Mouse (Mus musculus): ENCODE measurements around the gene Rasgrp2. TPM values are rescaled to one million over a fixed set of nuclear protein-coding genes. Genes with fewer than 3 reads are reported as not detected.

The Rasgrp2 gene
- polyA plus RNA-seq, 1 experiment from 2014 or later: 45.0 TPM

DNA sequence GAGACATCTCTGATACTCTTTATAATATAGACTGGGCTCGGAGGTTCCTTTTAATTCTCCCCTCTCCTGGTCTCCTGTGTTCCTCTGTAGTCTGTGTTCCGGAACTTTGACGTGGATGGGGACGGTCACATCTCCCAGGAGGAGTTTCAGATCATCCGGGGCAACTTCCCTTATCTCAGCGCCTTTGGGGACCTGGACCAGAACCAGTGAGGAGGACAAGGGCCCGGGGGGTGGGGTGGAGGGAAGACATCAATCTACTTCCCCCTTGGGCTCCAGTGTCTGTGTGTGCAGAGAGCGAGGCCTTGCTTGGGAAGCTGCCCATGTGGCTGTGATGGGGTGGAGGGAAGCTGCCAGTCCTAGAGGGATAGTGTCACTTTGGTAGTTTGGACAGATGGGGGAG, 9.6 kb downstream of the Rasgrp2 start:
- Histone ChIP-seq H3K9me3 (replicated peaks) (no peaks in the 10 kb centered on the region), H3K4me1 (no peaks in the 10 kb centered on the region), H3K9ac (no peak overlapping the region), H3K36me3 (no peaks in the 10 kb centered on the region), H3K4me2 (replicated peaks) (no peak overlapping the region), H3K27me3 (peaks cover 5% of the 10 kb centered on the region; the same call in 1 of the 2 replicates), H3K4me3 (replicated peaks) (no peak overlapping the region), H3K27ac (replicated peaks) (no peak overlapping the region)
- no peak for ATAC-seq (ENCODE audit: insufficient number of reproducible peaks, low FRiP score, low TSS enrichment, low read depth)
- WGBS: 67% methylated on average over 8 of the region's 8 CpGs

DNA sequence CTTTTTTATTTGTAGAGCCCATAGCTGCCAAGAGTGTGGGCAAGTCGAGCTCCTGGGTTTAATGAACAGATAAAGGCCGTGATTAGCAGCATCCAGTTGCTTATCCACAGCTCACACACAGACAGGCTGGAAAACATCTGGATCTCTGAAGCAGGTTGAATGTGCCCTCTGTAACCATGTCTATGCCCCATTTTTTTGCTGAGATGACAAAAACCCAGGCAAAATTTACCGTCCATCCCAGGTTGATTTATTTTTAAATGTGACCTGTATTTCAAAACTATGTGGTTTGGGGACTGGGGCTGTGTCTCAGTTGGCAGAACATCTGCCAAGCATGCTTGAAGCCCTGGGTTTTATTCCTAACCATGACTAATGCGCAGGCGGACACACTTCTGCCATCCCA, 10.0 kb downstream of the Rasgrp2 start:
- Histone ChIP-seq H3K27ac (replicated peaks) (no peak overlapping the region), H3K27me3 (0 out of 2 replicates have a peak, but pooled peaks cover 3% of the 10 kb centered on the region), H3K9ac (no peak overlapping the region), H3K4me1 (no peaks in the 10 kb centered on the region), H3K4me3 (replicated peaks) (no peak overlapping the region), H3K36me3 (no peaks in the 10 kb centered on the region), H3K9me3 (replicated peaks) (no peaks in the 10 kb centered on the region), H3K4me2 (replicated peaks) (no peak overlapping the region)
- 66% methylated on average over 5 of the region's 5 CpGs for WGBS
- ATAC-seq (ENCODE audit: insufficient number of reproducible peaks, low FRiP score, low TSS enrichment, low read depth): no peak

GRCm38 (mm10) chr19:6409936-6410335, 10.8 kb downstream of the Rasgrp2 start:
- Histone ChIP-seq H3K9ac (no peak overlapping the region), H3K27ac (replicated peaks) (no peak overlapping the region), H3K9me3 (replicated peaks) (no peaks in the 10 kb centered on the region), H3K36me3 (no peaks in the 10 kb centered on the region), H3K4me1 (no peaks in the 10 kb centered on the region), H3K4me3 (replicated peaks) (no peak overlapping the region), H3K27me3 (0 out of 2 replicates have a peak, but pooled peaks cover 1% of the 10 kb centered on the region), H3K4me2 (replicated peaks) (no peak overlapping the region)
- ATAC-seq (ENCODE audit: insufficient number of reproducible peaks, low FRiP score, low TSS enrichment, low read depth): no peak
- WGBS: 78% methylated on average over 5 of the region's 5 CpGs

DNA sequence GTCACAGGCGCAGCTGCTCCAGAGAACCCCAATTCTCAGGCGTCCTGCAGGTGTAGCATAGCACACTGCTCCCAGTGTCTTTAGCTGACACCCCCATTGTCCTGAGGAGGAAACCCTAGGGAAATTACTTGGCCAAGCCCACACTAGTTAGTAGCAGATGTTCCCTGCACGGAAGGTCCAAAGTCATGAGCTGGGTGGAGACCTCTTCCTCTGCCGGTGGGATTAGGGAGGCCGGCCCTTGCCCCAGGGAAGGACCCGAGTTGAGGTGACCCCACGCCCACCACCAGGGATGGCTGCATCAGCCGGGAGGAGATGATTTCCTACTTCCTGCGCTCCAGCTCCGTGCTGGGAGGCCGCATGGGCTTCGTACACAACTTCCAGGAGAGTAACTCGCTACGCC, 13.7 kb downstream of the Rasgrp2 start:
- WGBS: 52% methylated on average over 14 of the region's 14 CpGs
- H3K4me1 ChIP-seq: 0 out of 2 replicates have a peak, but pooled peaks cover 5% of the 10 kb centered on the region
- no peak for ATAC-seq (ENCODE audit: insufficient number of reproducible peaks, low FRiP score, low TSS enrichment, low read depth)
- H3K9me3 ChIP-seq (replicated peaks): no peaks in the 10 kb centered on the region
- H3K36me3 ChIP-seq: no peaks in the 10 kb centered on the region
- no peak overlapping the region for H3K4me2 ChIP-seq (replicated peaks)
- H3K9ac ChIP-seq: no peak overlapping the region
- peaks cover 15% of the 10 kb centered on the region for H3K27me3 ChIP-seq
- H3K27ac ChIP-seq (replicated peaks): no peak overlapping the region
- H3K4me3 ChIP-seq (replicated peaks): no peak overlapping the region

DNA sequence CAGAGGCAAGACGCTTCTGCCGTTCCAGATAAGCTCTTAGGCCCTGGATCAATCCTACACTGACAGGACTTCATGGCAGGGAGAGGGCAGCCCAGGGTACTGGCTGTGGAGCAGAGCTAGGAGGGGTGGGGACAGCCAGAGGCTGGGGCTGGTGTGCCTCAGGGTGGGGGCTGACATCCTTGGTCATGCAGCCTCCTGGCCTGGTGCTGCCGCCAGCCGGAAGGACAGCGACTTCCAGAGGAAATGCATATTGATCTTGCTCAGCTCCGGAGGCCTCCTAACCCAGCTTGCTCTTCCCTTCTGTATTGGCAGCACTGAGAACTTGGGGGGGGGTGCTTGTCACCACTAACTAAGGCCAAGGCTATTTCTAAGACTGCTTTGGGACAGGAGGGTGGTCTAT, 16.3 kb downstream of the Rasgrp2 start:
- WGBS: 32% methylated on average over 6 of the region's 6 CpGs

GRCm38 (mm10) chr19:6416124-6416770, 17.1 kb downstream of the Rasgrp2 start:
- 14% methylated on average over 9 of the region's 9 CpGs for WGBS
- no peak overlapping the region for H3K27ac ChIP-seq (replicated peaks)
- H3K27me3 ChIP-seq: peaks cover 49% of the 10 kb centered on the region
- no peaks in the 10 kb centered on the region for H3K36me3 ChIP-seq
- H3K4me1 ChIP-seq: peaks cover 16% of the 10 kb centered on the region
- no peak overlapping the region for H3K9ac ChIP-seq
- H3K4me3 ChIP-seq (replicated peaks): no peak overlapping the region
- no peak overlapping the region for H3K4me2 ChIP-seq (replicated peaks)
- ATAC-seq (ENCODE audit: insufficient number of reproducible peaks, low FRiP score, low TSS enrichment, low read depth): no peak
- H3K9me3 ChIP-seq (replicated peaks): no peaks in the 10 kb centered on the region

More for the DNA sequence above, 16.3 kb downstream of the Rasgrp2 start:
- H3K27me3 ChIP-seq: peaks cover 41% of the 10 kb centered on the region
- no peak overlapping the region for H3K4me3 ChIP-seq (replicated peaks)
- no peaks in the 10 kb centered on the region for H3K9me3 ChIP-seq (replicated peaks)
- ATAC-seq (ENCODE audit: insufficient number of reproducible peaks, low FRiP score, low TSS enrichment, low read depth): no peak
- no peak overlapping the region for H3K4me2 ChIP-seq (replicated peaks)
- H3K36me3 ChIP-seq: no peaks in the 10 kb centered on the region
- H3K4me1 ChIP-seq: peaks cover 16% of the 10 kb centered on the region
- no peak overlapping the region for H3K9ac ChIP-seq
- H3K27ac ChIP-seq (replicated peaks): no peak overlapping the region

- H3K9ac ChIP-seq: no peak overlapping the region
- 61% methylated on average over 12 of the region's 12 CpGs for WGBS
- no peak overlapping the region for H3K27ac ChIP-seq (replicated peaks)
- H3K36me3 ChIP-seq: no peaks in the 10 kb centered on the region
- H3K4me1 ChIP-seq: peaks cover 16% of the 10 kb centered on the region
- no peak for ATAC-seq (ENCODE audit: insufficient number of reproducible peaks, low FRiP score, low TSS enrichment, low read depth)
- peaks cover 58% of the 10 kb centered on the region for H3K27me3 ChIP-seq
- H3K4me3 ChIP-seq (replicated peaks): no peak overlapping the region
- no peak overlapping the region for H3K4me2 ChIP-seq (replicated peaks)
- H3K9me3 ChIP-seq (replicated peaks): no peaks in the 10 kb centered on the region
Measured at GRCm38 (mm10) chr19:6416894-6417761, 18.0 kb downstream of the Rasgrp2 start.

- H3K9ac ChIP-seq: no peak within 1 kb of the TSS
- peaks cover 70% of the 10 kb centered on the region for H3K27me3 ChIP-seq
- peak within 1 kb of the TSS; percentile 98 for H3K4me2 ChIP-seq (replicated peaks)
- H3K27ac ChIP-seq (replicated peaks): no peak within 1 kb of the TSS
- H3K4me1 ChIP-seq: peaks cover 16% of the 10 kb centered on the region
- peak within 1 kb of the TSS; percentile 52 for H3K4me3 ChIP-seq (replicated peaks)
- under 1% methylated on average over 46 of the region's 46 CpGs for WGBS
- H3K36me3 ChIP-seq: no peaks in the 10 kb centered on the region
- H3K9me3 ChIP-seq (replicated peaks): no peaks in the 10 kb centered on the region
- ATAC-seq (ENCODE audit: insufficient number of reproducible peaks, low FRiP score, low TSS enrichment, low read depth): peak; percentile 78
Measured at GRCm38 (mm10) chr19:6418233-6418879, 19.2 kb downstream of the Rasgrp2 start, which contains the start of gene Nrxn2. Gene Nrxn2, plus strand, starts transcription at chr19:6418731.

GRCm38 (mm10) chr19:6418984-6419692, 20.0 kb downstream of the Rasgrp2 start:
- ATAC-seq (ENCODE audit: insufficient number of reproducible peaks, low FRiP score, low TSS enrichment, low read depth): no peak
- Histone ChIP-seq H3K4me3 (replicated peaks) (peak overlapping the region; percentile 52), H3K9me3 (replicated peaks) (no peaks in the 10 kb centered on the region), H3K4me2 (replicated peaks) (peak overlapping the region; percentile 98), H3K36me3 (no peaks in the 10 kb centered on the region), H3K27ac (replicated peaks) (no peak overlapping the region), H3K9ac (no peak overlapping the region), H3K4me1 (peaks cover 16% of the 10 kb centered on the region), H3K27me3 (peaks cover 78% of the 10 kb centered on the region)
- WGBS: 12% methylated on average over 13 of the region's 23 CpGs

DNA sequence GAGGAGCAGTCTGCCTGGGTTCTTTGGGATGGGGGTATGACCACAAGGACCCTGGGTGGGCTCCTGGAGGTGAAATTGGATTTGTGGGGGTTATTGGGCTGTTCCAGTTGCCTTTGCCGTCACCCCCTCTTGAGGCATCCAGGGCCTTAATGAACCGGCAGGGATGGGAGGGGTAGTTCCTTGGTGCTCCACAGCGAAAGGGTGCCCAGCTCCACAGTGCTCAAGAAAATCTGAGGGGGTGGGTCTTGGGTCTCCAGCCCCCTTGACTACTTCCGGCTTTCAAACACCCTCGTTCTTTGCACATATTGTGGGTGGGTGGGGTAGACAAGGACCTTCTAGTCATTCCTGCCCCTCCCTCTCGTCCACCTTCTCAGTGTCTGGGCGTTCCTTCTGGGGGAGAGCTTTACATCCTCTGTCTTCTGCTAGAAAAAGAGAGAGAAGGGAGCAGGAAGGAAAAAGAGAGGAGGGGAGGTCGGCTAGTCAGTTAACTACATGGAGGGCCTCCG, 20.7 kb downstream of the Rasgrp2 start:
- 55% methylated on average over 9 of the region's 9 CpGs for WGBS
- H3K4me3 ChIP-seq (replicated peaks): no peak overlapping the region
- H3K27ac ChIP-seq (replicated peaks): no peak overlapping the region
- H3K4me1 ChIP-seq: peaks cover 16% of the 10 kb centered on the region
- H3K4me2 ChIP-seq (replicated peaks): no peak overlapping the region
- ATAC-seq (ENCODE audit: insufficient number of reproducible peaks, low FRiP score, low TSS enrichment, low read depth): no peak
- no peaks in the 10 kb centered on the region for H3K36me3 ChIP-seq
- H3K9me3 ChIP-seq (replicated peaks): no peaks in the 10 kb centered on the region
- peaks cover 85% of the 10 kb centered on the region for H3K27me3 ChIP-seq
- no peak overlapping the region for H3K9ac ChIP-seq

Data from embryonic facial prominence, embryonic 15.5 days (tissue).